Mouse (Mus musculus) Patski (cell line): ENCODE measurements at regions not wholly inside any gene's neighbourhood (a gene's known extent, or its start where the extent isn't known, plus 50 kb on each side); places are given as distances from the start of the nearest gene placed in this dataset.

Experiments
- ATAC-seq: fragments of 100-300 bp; one replicate; pipeline ENCODE4 v1.8.0; 2021
- CTCF ChIA-PET: fragments of 350-600 bp; sonication (Branson Sonifier 250); formaldehyde crosslinking; loops from one replicate; lab custom pipeline; 2022; ENCODE audit warnings: inconsistent platforms; lab: Charles Lee
- POLR2A ChIA-PET: fragments of 350-600 bp; sonication (Branson Sonifier 250); formaldehyde crosslinking; loops from one replicate; lab custom pipeline; 2022; ENCODE audit warnings: antibody characterized with exemption, inconsistent platforms; lab: Charles Lee
- DNase-seq: peaks from one replicate; pipeline ENCODE4 v3.0.0-alpha.2; 2011; ENCODE audit warnings: low read depth, low spot score
- H3K27me3 ChIP-seq: fragments of 371-371 bp; one replicate; pipeline ENCODE4 v1.5.1; 2021
- CTCF ChIP-seq: fragments of 100-300 bp; IDR thresholded peaks from one replicate; pipeline ENCODE4 v1.5.1; 2021
- in situ Hi-C: fragments of 300-500 bp; cut with MboI; formaldehyde crosslinking; loops from 3 replicates; pipeline ENCODE4 v1.11.1; 2018; ENCODE audit warnings: low pct_unique_long_range_greater_than_20kb, mixed read lengths

DNA sequence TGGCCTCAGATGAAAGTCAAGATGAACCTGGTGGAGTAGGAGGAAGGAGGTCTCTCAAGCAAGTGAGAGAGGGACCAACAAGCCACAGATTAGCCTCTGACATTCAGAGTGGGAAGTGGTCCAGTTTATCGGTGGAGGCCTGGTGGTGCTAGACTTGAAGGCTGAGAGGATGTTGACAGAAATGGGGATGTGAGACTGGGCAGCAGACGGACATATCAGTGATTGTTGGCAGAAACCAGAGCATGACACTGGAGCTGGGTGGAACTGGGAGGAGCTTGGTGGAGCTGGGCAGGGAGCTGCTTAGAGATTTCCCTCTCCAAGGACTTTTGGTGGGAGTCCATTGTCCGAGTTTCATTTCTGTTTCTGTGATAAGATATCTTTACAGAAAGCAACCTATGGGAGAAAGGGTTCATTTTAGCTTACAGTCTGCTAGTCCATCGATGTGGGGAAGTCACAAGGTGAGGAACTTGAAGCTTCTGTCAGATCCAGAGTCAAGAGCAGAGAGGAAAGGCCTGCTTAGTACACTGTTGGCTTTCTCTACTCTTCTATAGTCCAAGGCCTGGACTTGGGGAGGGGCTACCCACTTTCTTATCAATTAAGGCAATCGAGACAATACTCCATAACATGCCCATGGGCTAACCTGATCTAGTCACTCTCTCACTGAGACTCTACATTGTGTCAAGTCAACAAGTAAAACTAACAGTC lies 233.2 kb upstream of the Id2 start:
- no peak for DNase-seq
- no peak for ATAC-seq
- in situ Hi-C loops, result no loop called here
- ChIA-PET POLR2A (no interaction called here), CTCF (no interaction called here)
- H3K27me3 ChIP-seq, result no peaks in the 10 kb centered on the region
- TF ChIP-seq CTCF, result no peak

DNA sequence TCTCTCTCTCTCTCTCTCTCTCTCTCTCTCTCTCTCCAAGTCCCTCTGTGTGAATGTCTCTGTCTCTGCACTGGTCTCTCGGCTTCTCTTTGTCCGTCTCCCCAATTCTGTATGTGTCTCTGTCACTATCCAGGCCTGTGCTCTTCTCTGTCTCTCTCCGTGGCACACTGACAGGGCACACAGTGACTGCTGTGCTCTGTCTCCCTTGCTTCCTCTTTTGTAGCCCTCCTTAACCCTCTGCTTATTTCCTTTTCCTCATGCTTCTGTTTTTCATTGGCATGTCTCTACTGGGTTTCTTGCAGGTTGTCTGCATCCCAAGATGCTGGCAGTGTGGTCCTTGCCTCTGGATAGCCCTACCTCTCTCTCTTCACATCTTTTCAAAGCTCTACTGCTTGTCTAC lies 229.0 kb upstream of the Id2 start:
- CTCF ChIA-PET, result no interaction called here
- TF ChIP-seq CTCF, result no peak
- no peaks in the 10 kb centered on the region for H3K27me3 ChIP-seq
- ATAC-seq, result no peak
- in situ Hi-C loops, result no loop called here
- DNase-seq, result no peak
- POLR2A ChIA-PET, result no interaction called here

DNA sequence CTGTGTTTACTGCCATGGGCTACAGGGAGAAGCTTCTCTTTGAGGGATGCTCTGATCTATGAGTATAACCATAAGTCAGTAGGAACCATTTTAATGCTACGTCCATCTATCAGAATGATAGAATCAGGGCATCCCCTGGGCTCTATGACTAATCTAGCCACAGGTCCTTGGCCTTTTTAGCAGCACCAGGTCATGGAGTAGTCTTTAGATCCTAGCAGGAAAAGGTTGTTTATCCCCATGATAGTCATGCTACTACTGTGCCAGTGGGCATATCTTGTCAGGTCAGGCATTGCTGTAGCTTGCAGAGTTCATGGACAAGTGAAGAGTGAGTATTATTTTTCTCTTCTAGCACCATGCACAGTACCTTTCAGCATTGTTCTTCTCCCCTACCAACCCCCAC lies 226.2 kb upstream of the Id2 start:
- in situ Hi-C loops, result no loop called here
- ChIA-PET POLR2A (no interaction called here), CTCF (no interaction called here)
- H3K27me3 ChIP-seq, result no peaks in the 10 kb centered on the region
- ATAC-seq (no peak), DNase-seq (no peak)
- TF ChIP-seq CTCF, result no peak

- in situ Hi-C loops, result no loop called here
- no peak for TF ChIP-seq CTCF
- ATAC-seq, result no peak
- ChIA-PET POLR2A (no interaction called here), CTCF (no interaction called here)
- H3K27me3 ChIP-seq, result no peaks in the 10 kb centered on the region
- no peak for DNase-seq
Measured at GRCm38 (mm10) chr12:25320262-25320767, 223.4 kb upstream of the Id2 start.

GRCm38 (mm10) chr12:25319846-25320245 lies 222.9 kb upstream of the Id2 start:
- in situ Hi-C loops, result no loop called here

GRCm38 (mm10) chr12:25318072-25318671 lies 221.2 kb upstream of the Id2 start:
- in situ Hi-C loops, result no loop called here
- POLR2A ChIA-PET, result no interaction called here
- DNase-seq (no peak), ATAC-seq (no peak)
- no peaks in the 10 kb centered on the region for H3K27me3 ChIP-seq
- no peak for TF ChIP-seq CTCF
- CTCF ChIA-PET, result no interaction called here

More at GRCm38 (mm10) chr12:25319846-25320245, 222.9 kb upstream of the Id2 start:
- ChIA-PET CTCF (no interaction called here), POLR2A (no interaction called here)
- no peak for ATAC-seq
- no peaks in the 10 kb centered on the region for H3K27me3 ChIP-seq
- TF ChIP-seq CTCF, result no peak
- DNase-seq, result no peak

DNA sequence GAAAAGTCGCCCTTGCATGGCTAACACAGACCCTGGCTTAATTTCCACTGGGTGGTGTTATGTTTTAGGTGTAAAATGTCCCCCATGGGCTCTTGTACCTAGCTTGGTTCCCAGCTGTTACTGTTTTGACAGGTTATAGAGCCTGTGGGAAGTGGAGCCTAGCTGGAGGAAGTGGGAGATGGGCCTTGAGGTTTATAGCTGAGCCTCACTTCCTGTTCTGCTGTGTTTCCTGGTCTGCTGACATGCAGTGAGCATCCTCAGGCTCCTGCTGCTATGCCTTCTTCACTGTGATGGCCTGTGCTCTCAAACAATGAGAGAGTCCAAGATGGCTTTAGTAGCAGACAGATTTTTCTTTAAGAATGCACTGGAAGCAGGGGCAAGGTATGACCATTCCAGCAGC lies 219.0 kb upstream of the Id2 start:
- TF ChIP-seq CTCF, result no peak
- no peaks in the 10 kb centered on the region for H3K27me3 ChIP-seq
- ATAC-seq (no peak), DNase-seq (no peak)
- ChIA-PET POLR2A (no interaction called here), CTCF (no interaction called here)
- in situ Hi-C loops, result no loop called here

DNA sequence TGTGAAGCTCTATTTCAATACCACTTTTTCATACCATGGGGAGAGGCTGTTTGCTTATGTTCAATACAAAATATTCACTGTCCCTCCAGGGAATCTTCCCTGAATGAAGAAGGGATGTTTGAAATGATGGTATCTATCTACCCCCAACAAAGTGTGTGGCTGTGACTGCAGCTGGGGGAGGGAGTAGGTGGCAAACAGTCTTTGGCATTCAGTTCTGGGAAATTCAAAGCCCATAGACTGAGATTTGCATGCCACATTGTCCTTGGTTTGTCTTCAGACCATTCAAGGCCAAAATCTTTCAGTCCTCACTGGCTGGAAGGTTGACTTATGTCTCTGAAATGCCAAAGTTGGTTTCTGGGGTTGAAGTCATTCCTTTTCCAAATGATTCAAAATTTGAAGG lies 216.3 kb upstream of the Id2 start:
- CTCF ChIA-PET, result no interaction called here
- ATAC-seq, result no peak
- H3K27me3 ChIP-seq, result no peaks in the 10 kb centered on the region
- no peak for DNase-seq
- in situ Hi-C loops, result no loop called here
- POLR2A ChIA-PET, result no interaction called here
- no peak for TF ChIP-seq CTCF

DNA sequence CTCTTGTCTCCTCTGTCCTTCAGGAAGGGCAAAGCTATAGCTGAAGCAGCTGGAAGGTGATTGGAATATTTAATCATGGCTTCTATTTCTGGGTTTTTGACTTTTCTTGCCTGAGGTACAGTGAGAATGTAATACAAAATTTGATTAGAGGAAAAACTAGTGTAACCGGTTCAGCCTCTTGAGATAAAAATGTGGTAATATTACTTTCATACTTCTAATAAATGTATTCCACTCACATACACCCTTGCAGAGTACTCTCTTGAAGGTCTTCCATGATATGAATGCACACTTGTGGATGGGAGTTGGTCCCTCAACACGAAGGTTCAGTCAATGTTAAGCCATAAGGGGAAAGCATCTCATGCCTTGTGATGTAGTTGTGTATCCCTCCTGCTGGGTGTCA lies 215.4 kb upstream of the Id2 start:
- DNase-seq, result no peak
- POLR2A ChIA-PET, result interaction anchor here (0.9 kb wide), 1 partner anchor 41 kb away, joined by 3 read pairs; no protein-coding TSS in a partner anchor
- no peaks in the 10 kb centered on the region for H3K27me3 ChIP-seq
- no peak for TF ChIP-seq CTCF
- in situ Hi-C loops, result no loop called here
- CTCF ChIA-PET, result no interaction called here
- ATAC-seq, result no peak

DNA sequence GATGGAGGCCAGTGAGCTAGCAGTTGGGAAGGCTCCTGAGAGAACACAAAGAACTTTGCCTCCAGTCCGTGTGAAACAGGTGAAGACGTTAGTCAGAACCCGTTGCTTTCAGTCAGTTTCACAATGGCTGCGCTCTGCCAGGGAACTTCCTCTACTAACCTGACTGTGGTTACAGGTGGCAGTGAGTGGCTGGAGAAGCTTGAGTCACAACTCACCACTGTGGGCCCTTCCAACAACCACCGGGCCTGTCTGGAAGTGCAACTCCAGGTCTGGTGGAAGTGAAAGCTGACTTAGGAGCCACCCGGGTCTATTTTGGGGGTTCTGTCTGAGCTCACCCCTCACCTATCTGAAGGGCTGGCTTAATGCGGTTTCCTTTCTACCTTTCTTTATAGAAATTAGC lies 214.8 kb upstream of the Id2 start:
- DNase-seq (no peak), ATAC-seq (no peak)
- ChIA-PET CTCF (no interaction called here), POLR2A (interaction anchor here (0.9 kb wide), 1 partner anchor 40 kb away, joined by 3 read pairs; no protein-coding TSS in a partner anchor)
- no peaks in the 10 kb centered on the region for H3K27me3 ChIP-seq
- no peak for TF ChIP-seq CTCF
- in situ Hi-C loops, result no loop called here

DNA sequence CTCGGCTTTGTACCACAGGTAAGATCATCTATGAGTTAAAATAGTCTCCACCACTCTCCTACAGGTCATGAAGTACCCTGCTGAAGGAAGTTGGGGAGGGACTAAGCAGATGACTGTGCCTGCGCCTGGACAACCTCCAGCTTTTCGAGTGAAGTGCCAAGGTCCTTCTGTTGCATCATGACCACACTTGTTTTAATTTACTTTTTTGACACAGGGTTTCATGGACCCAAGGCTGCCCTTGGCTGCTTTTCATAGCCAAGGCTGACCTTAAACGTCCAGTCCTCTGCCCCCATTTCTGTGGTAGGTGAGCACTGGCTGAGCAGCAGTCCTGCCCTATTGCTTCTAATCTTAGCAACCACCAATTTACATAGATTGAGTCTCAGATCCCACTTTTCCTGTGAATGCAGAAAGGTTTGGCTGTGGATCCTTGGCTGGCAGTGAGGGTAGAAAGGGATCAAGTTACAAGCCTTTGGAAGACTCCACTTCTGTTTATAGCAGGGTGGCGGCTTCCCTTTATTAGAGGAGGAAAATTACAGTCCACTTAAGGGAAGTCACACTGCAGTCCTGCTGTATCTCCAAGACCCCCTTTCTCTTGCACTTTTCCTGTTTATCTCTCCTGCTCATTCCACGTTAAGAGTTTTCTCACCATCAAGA lies 213.5 kb upstream of the Id2 start:
- ChIA-PET CTCF (interaction anchor here (0.8 kb wide), 1 partner anchor 40 kb away, joined by 3 read pairs; no protein-coding TSS in a partner anchor), POLR2A (no interaction called here)
- TF ChIP-seq CTCF, result no peak
- in situ Hi-C loops, result no loop called here
- DNase-seq, result no peak
- no peak for ATAC-seq
- no peaks in the 10 kb centered on the region for H3K27me3 ChIP-seq
